Mouse (Mus musculus) lung, adult 2 months (tissue): ENCODE data around the gene Ahnak2.

ENCODE experiments used
- CTCF ChIP-seq: fragments of 200-500 bp; IDR thresholded peaks from 2 replicates; pipeline ENCODE4 v1.5.1; 2011; ENCODE audit warnings: mild to moderate bottlenecking, low read length, control low read depth; ENCODE audit not compliant: insufficient read depth
- POLR2A ChIP-seq: fragments of 200-500 bp; IDR thresholded peaks from 2 replicates; pipeline ENCODE4 v1.6.1; 2011; ENCODE audit warnings: low read depth, mild to moderate bottlenecking, control low read depth, low read length, borderline replicate concordance; ENCODE audit errors: extremely low read depth

- TF ChIP-seq CTCF (no peak), POLR2A (no peak)
Observed at GRCm38 (mm10) chr12:112828501-112829243, 26.2 kb upstream of the Ahnak2 start.
